Mouse (Mus musculus): Measurements from ENCODE around the gene Zswim4. TPM values are rescaled to one million over a fixed set of nuclear protein-coding genes. Genes with fewer than 3 reads are reported as not detected.
A peak's percentile ranks its signal among the peaks of the same experiment; 100 is the strongest.

Zswim4 gene
- total RNA-seq (2015; ENCODE audit: low replicate concordance) (1.7 and 2.2 TPM in 2 replicates), total RNA-seq (2017; ENCODE audit: low replicate concordance) (1.9 and 2.6 TPM in 2 replicates)

DNA sequence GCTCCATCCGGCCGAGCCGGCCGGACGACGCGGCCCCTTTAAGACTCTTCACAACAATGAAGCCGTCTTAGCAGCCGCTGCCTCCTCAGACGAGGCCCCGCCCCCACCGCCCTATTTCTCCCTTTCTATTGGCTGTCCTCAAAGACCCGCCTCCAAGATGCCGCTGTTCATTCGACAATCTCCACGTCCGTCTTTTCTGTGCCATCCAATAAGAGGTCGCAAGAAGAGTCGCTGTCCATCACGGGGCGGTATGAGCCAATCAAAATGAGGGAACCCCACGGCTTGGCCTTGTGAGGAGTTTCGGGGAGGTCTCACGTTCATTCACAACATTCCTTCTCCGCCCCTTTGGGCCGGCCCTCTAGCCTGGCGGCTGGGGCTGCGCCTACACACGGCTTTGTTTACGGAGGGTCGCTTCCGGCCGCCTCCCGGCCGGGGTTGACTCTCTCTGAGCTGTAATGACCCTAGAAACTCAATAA lies at the start of gene Zswim4:
Gene Zswim4, minus strand, starts transcription at position 58 of the 476 bp plus-strand sequence.
- ATAC-seq (replicated peaks; ENCODE audit: low FRiP score, poor library complexity, severe bottlenecking) = peak; percentile 97

GRCm38 (mm10) chr8:84285665-84286064 lies 48.8 kb upstream of the Zswim4 start:
- 0 out of 2 replicates have a peak, but pooled peaks have one; percentile 46 for ATAC-seq (replicated peaks; ENCODE audit: low FRiP score, poor library complexity, severe bottlenecking)

DNA sequence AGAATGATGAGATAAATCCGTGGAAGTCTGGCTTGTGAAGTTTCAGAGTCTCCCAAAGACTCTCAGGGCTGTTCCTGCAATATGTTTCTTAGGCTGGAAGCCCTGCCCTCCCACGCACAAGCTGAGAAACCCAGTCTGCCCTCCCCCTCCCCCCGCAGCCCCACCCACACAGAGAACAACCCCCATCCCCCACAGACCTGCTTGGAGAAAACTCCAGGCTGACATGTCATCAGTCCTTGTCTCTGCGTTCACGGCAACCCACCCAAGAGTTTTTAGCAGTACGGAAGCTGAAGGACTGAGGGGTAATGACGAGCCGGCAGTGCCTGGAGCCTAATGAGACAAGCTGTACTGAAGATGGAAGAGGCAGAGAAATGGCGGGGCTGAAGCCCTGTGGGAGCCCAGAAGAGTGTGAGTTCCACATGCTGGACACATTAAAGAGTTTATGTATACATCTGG lies 47.8 kb upstream of the Zswim4 start:
- ATAC-seq (replicated peaks; ENCODE audit: low FRiP score, poor library complexity, severe bottlenecking) = no peak

- no peak for ATAC-seq (replicated peaks; ENCODE audit: low FRiP score, poor library complexity, severe bottlenecking)
Measured at GRCm38 (mm10) chr8:84280777-84281176, 43.9 kb upstream of the Zswim4 start.

DNA sequence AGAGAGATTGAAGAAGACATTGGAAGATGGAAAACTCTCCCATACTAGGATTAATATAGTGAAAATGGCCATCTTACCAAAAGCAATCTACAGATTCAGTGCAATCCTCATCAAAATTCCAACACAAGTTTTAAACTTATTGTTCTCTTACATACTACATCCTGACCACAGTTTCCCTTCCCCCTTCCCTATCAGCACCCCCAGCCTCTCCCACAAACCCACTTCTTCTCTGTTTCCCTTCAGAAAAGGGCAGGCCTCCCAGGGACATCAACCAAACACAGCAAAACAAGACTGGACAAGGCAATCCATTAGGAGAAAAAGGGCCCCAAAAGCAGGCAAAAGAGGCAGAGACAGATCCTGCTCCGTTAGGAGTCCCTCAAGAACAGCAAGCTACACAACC lies 39.6 kb upstream of the Zswim4 start:
- ATAC-seq (replicated peaks; ENCODE audit: low FRiP score, poor library complexity, severe bottlenecking) = no peak

DNA sequence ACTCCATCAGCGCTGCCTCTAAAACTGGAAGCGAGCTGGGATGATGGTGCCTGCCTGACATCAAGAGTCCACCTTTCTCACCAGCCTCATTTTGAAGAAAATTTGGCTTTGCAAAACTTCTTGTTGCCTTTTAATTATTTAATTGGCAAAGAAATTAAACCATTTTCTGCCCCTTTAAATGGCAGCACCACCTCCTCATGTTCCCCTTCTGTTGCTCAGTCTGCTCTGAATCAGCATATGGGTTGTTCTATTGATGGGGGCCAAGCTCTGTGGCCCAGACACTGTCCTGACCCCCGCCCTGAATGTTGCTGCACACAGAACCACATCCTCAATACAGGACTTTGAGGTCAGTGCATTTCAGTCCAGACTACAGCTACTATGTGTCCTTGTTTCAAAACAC lies 37.1 kb upstream of the Zswim4 start:
- no peak for ATAC-seq (replicated peaks; ENCODE audit: low FRiP score, poor library complexity, severe bottlenecking)

- no peak for ATAC-seq (replicated peaks; ENCODE audit: low FRiP score, poor library complexity, severe bottlenecking)
Measured at GRCm38 (mm10) chr8:84272302-84272701, 35.4 kb upstream of the Zswim4 start.

GRCm38 (mm10) chr8:84269950-84270773 lies 33.3 kb upstream of the Zswim4 start, which contains the start of gene Ccdc130:
Ccdc130 (minus strand) TSS chr8:84270380.
- ATAC-seq (replicated peaks; ENCODE audit: low FRiP score, poor library complexity, severe bottlenecking) = peak; percentile 98

DNA sequence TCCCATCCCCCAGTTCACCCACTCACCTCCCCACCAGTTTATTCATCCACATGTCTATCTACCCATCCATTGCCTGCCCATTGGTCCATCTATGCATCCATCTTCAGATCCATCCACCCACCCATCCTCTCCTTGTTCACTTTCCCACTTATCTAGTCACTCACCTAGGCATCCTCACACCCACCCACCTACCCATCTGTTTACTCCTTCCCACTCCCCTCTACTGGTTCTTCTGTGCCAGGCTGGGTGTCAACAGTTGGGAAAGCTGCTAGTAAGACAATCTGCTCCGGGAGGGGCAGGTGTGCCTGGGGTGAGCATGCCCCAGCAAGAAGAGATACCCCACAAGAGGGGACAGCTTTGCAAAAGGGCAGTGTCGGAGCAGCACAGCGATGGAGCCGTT lies 24.2 kb upstream of the Zswim4 start:
- no peak for ATAC-seq (replicated peaks; ENCODE audit: low FRiP score, poor library complexity, severe bottlenecking)

- peak; percentile 92 for ATAC-seq (replicated peaks; ENCODE audit: low FRiP score, poor library complexity, severe bottlenecking)
Measured at GRCm38 (mm10) chr8:84256822-84257610, 20.2 kb upstream of the Zswim4 start, which contains the start of gene Mri1. Mri1 (minus strand) TSS chr8:84257326.

- peak; percentile 36; the same call in 1 of the 2 replicates for ATAC-seq (replicated peaks; ENCODE audit: low FRiP score, poor library complexity, severe bottlenecking)
Measured at GRCm38 (mm10) chr8:84256458-84256821, 19.6 kb upstream of the Zswim4 start.

DNA sequence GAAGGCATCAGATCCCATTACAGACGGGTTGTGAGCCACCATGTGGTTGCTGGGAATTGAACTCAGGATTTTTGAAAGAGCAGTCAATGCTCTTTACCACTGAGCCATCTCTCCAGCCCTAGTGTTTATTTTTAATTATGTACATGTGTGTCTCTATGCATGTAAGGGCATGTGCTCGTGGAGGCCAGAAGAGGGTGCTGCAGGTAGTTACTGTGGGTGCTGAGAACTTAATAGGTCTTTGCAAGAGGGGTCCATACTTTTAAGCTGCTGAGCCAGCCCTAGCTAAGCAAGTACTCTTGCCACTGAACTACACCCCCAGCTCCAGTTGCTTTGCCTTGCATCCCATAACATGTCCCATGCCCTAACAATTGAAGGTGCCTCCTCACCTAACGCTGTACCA lies 19.0 kb upstream of the Zswim4 start:
- ATAC-seq (replicated peaks; ENCODE audit: low FRiP score, poor library complexity, severe bottlenecking) = no peak

DNA sequence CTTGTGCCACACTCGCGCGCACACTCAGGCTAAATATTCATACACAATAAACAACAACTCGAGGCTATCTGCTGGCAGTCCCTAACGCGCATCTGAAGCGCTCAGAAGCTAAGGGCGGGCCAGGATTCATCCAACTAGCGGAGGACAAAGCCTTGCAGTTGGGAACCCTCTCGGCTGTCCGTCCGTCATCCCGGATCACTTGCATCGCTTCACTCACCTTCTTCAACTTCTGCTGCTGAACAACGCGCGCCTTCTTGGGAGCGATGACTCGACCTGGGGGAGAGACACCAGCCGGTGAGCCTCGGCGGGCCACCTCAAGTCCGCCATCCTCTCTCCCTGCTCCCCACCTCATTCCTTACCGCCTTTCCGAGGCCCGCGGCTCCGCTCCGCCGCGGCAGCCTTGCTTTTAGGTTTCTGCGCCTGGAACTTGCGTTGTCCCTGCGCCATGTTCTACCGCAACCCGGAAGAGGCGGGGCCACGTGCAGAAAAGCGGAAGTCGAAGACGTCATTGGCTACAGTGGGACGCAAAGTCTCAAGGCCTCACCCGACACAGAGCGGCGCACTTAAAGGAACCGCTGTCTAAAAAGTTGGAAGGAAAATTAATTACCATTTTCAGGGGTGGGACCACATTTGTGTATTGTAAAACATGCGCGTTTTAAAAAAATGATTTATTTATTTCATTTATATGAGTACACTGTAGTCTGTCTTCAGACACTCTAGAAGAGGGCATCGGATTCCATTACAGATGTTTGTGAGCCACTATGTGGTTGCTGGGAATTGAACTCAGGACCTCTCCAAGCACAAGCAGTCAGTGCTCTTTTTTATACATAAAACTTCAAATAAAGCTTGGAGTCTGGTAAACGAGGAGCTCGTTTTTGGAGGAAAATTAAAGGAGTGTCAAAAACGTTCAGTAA lies 12.7 kb upstream of the Zswim4 start, which contains the start of gene D8Ertd738e:
Gene D8Ertd738e, minus strand, starts transcription at position 463 of the 914 bp plus-strand sequence.
- peak; percentile 100 for ATAC-seq (replicated peaks; ENCODE audit: low FRiP score, poor library complexity, severe bottlenecking)

DNA sequence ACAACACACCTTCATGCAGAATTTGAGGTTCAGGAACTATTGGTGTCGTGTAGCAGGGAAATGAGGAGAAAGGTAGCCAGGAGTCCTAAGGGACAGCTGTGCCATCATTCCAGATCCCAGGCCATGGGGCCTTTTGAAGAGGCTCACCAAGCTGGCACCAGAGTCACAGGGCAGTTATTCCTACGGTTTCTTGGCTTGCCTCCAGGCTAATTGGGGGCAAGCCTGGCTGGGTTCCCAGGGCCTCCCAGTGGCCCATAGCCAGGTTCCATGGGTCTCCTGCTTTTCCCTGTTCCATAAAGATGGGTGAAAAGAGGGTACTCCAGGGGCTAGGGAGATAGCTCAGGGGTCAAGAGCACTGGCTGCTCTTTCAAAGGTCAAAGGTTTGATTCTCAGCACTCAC lies 5.0 kb upstream of the Zswim4 start:
- ATAC-seq (replicated peaks; ENCODE audit: low FRiP score, poor library complexity, severe bottlenecking) = no peak

DNA sequence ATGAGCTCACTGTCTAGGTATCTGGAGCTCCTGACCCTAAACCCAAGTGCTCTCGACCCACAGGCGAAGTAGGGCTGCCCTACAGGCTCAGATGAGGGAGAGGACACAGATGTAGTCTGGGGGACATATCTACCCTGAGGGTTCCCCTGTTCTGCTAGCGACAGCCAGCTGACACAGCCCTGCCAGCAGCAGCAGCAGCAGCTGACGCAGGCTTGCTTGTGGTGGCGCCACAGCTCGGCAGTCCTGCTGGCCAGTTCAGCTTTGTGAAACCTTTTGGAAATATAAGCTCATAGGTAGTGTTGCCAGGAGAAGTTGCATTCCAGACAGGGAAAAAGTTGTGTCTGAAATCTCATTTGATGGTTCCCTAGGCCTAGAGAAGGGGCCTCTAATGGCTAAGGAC lies 4.3 kb upstream of the Zswim4 start:
- ATAC-seq (replicated peaks; ENCODE audit: low FRiP score, poor library complexity, severe bottlenecking) = no peak

DNA sequence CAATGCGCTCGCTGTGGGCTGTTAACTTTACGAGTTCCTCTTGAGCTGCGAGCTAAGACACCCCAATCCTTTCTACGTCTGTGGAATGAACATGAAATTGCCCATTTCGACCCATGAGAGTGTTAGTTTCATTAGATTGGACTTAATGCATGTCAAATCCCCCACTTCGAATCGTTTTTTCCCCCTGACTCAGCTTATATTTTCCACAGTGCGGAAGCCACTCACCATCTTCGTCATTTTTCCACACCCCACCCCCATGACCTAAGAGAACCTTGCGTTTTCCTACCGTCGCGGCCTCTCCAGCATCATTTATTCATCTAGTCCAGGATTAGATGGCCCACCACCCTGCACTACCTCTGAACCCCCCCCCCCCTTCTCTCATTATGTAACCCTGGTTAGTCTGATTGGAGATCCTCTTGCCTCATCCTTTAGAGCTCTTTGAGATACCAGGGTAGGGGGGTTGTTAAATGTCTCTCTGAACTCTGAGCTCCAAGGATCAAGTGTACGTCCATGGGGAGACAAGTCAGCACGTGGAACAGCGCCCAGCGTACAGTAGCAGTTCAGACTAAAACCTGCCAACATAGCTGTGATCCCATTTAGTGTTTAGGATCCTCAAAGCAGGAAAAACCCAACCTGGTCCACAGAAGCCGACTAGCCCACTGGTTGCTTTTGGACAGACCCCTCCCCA lies 831 bp upstream of the Zswim4 start:
- ATAC-seq (replicated peaks; ENCODE audit: low FRiP score, poor library complexity, severe bottlenecking) = 0 out of 2 replicates have a peak, but pooled peaks have one; percentile 1

- ATAC-seq (replicated peaks; ENCODE audit: low FRiP score, poor library complexity, severe bottlenecking) = no peak
Measured at GRCm38 (mm10) chr8:84236410-84236997, 351 bp downstream of the Zswim4 start.

DNA sequence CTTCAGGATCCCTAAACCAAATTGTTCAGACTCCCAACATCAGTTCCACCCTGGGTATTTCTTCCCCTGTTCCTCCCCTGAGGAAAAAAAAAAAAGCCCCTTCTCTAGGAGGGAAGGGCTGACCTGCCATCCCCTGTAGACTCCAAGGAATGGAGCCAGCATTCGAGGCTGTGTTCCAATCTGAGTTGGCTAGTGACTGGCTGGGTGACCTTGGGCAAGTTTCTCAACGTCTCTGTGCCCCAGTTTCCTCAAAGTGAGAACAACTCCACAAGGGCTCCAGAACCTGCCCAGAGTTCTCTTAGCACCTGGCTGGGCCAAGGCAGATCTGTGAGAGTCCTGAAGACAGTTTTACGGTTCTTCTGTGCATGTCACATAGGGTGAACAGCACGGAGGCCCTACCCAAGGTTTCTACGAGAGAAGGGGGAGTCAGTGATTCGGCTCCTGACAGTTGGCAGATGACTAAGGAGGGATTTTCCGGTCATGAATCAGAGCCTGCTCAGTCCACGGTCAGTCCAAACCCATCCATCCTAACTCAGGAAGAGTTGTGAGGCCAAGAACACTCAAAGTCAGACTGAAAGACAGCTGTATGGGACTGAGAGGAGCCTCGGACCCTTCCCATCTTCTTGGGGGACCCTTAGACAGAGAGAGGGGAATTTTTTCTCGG lies 977 bp downstream of the Zswim4 start:
- ATAC-seq (replicated peaks; ENCODE audit: low FRiP score, poor library complexity, severe bottlenecking) = no peak
